Mouse (Mus musculus) skeletal muscle tissue, adult 2 months (tissue): ENCODE measurements around the gene Dtl.
"Not testable (repeated sequence)": the region's sequence is repeated elsewhere in the genome, so short reads cannot be mapped to it uniquely, and the experiment has no call there.

Source experiments
- DNase-seq: peaks from one replicate; pipeline ENCODE4 v3.0.0-alpha.2; 2012; ENCODE audit warnings: low read depth, low spot score

The Dtl gene

GRCm38 (mm10) chr1:191519329-191520066 lies 55.8 kb downstream of the Dtl start:
- no peak for DNase-seq

- no peak for DNase-seq
Observed at GRCm38 (mm10) chr1:191518911-191519310, 56.4 kb downstream of the Dtl start.

- no peak for DNase-seq
Observed at GRCm38 (mm10) chr1:191517969-191518368, 57.4 kb downstream of the Dtl start.

DNA sequence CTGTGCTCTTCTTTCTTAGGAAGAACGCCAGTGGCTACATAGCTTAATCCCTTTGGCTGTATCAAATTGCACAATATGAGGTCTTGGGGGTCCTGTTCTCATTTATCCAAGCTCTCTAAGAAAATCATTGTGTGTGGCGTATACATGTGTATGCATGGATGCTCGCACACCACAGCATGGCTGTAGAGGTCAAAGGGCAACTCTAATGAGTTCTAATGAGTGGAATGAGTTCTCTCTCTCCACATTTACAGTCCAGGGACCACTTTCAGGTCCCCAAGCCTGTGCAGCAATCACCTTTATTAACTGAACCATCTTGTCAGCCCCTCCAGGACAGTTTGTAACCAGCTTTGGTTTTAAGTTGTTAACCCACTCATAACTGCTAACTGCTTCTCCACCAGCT lies 58.3 kb downstream of the Dtl start:
- no peak for DNase-seq

DNA sequence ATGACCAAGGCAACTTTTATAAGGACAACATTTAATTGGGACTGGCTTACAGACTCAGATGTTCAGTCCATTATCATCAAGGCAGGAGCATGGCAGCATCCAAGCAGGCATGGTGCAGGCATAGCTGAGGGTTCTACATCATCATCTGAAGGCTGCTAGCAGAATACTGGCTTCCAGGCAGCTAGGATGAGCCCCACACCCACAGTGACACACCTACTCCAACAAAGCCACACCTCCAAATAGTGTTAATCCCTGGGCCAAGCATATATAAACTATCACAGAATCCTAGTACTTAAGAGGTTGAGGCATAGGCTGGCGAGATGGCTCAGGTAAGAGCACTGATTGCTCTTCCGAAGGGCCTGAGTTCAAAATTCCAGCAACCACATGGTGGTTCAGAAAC lies 59.0 kb downstream of the Dtl start:
- not testable (repeated sequence) for DNase-seq

DNA sequence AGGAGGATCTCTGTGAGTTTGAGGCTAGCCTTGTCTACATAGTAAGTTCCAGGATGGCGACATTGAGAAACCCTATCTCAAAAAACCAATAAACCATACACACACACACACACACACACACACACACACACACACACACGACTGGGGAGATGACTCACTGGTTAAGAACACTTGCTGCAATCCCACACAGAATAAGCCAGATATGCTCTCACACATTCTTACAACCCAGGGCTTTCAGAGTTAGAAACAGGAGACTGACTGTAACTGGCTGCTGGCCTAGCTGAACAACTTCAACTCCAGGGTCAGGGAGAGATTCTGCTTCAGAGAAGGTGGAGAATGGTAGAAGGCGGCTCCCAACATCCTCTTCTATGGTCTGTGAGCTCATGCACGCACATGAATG lies 62.1 kb downstream of the Dtl start:
- DNase-seq: no peak

DNA sequence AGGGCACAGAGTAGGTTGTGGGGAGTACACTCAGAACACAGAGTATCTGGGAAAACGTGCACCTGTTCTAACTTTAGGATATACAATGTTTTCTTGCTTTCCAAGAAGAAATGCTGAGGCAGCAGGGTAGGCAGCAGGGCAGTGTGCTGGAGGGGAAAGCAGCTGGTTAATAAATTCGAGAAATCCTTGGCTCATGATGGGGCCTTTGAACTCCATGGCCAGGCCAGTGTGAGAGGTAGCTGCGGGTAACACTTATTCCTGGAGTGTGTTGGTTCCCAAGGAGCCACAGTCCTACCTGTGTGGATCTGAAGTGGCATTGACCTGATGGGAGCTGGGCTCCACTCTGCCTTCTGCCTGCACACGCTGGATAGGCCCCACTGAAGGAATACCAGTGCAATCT lies 63.0 kb downstream of the Dtl start:
- DNase-seq: no peak

DNA sequence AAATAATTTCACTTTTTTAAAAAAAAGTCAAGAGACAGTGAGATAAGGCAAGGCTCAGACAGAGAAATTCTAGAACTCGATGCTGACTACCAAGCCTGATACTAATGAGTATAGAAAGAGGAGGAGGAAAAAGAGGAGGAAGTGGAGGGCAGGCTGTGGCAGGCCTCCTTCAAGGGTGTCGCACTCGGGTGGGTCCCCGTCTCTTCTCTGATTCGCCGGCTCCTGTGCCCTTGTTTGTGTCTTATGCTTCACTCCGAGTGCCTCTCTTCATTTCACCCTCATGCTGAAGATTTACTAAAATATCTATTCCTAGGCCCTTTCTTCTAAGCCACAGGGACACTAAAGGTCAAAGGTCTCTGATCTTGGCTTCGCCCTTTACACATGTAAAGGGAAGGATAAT lies 63.8 kb downstream of the Dtl start:
- DNase-seq: no peak

GRCm38 (mm10) chr1:191509865-191510264 lies 65.5 kb downstream of the Dtl start:
- DNase-seq: no peak

DNA sequence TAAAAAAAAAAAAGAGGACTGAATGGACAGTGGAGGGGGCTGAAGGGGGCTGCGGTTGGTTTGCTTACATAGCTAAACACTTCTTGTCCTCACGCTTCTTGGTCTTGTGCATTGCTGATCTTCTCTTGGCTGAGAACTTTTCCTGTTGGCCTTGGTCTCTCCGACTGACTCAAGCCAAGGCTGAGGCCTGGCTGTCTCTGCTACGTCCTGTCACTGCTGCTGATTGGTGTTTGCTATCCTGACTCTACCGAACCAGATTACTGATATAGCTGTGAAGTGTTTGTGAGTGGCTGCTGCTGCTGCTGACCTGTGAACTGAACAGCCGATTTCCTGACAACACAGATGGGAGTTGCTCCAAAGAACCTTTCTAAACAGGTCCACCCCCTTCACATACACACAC lies 66.2 kb downstream of the Dtl start:
- no peak for DNase-seq

- DNase-seq: no peak
Observed at GRCm38 (mm10) chr1:191506791-191507190, 68.6 kb downstream of the Dtl start.

- no peak for DNase-seq
Observed at GRCm38 (mm10) chr1:191499666-191500065, 75.7 kb downstream of the Dtl start.

GRCm38 (mm10) chr1:191498271-191498955 lies 76.9 kb downstream of the Dtl start:
- no peak for DNase-seq

DNA sequence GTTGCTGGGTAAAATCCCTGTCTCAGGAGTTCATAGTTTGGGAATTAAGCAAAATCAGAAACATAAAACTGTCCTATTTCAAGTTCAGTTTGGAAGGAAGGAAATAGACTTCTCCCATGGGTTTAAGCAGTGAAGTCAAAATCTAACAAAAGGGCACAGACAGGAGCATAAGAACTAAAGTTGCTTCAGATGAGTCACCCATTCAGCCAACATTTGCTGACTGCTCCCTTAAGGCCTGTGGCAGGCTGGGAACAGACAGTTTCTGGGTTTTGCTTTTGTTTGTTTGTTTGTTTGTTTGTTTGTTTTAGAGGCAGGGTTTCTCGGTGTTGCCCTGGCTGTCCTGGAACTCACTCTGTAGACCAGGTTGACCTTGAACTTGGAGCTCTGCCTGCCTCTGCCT lies 78.7 kb downstream of the Dtl start:
- no peak for DNase-seq

GRCm38 (mm10) chr1:191495051-191495467 lies 80.3 kb downstream of the Dtl start:
- no peak for DNase-seq

DNA sequence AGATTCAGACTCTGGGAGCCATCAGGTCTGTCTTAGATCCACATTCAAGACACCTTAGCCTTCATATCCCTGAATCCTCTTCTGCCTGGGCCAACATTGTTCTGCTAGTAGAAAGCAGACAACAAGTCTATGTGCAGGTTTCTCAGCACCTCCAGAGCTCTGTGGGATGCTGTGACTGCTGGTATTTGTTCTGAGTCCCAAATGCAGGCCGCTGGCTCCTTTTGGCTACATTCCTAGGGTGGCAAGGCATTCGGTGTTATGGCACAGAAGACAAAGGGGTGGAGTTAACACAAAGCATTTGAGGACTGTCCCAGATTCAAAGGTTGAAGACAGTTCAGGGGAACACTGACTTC lies 81.1 kb downstream of the Dtl start:
- DNase-seq: no peak

DNA sequence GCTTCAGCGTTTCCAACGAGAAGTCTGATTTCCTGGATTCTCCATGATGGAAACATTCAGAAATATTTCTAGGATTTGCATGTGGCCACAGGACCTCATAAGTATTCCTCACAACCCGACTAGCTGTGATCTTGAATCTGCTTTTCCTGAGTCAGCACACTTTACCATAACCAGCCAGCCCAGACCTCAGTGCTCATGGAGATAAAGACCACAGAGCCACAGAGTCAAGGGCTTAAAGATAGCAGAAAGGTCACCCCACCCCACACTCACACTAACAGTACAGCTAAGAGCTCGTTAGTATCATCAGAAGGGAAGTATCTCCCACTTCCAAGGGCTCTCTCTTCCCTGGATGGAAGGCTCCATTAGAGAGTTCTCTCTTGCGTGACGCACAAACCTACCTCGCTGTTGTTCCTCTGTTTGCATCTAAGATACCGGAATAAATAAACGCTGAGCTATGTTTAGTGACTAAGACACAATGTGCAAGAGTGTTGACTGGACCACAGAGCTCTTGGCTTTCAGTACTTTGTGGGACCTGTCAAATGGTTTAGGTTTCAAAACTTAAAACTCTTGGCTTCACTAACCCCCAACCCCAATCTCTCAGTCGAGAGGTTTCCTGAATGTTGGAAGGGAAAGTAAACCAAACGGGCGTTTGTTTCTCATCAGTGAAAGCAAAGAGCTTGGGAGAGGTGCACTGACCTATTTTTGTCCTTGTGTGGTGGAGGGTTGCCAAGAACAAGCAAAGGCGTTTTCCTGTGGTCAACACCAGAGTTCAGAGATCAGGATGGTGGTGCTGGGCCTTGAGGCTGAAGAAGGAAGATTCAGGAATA lies 81.7 kb downstream of the Dtl start:
- peak; percentile 68 for DNase-seq

- no peak for DNase-seq
Observed at GRCm38 (mm10) chr1:191490446-191490845, 84.9 kb downstream of the Dtl start.
